Mouse (Mus musculus): ENCODE results near the gene Nt5c. TPM values are rescaled to one million over a fixed set of nuclear protein-coding genes. Genes with fewer than 3 reads are reported as not detected.
"Not testable (repeated sequence)": the region's sequence is repeated elsewhere in the genome, so short reads cannot be mapped to it uniquely, and the experiment has no call there.

Nt5c gene
- polyA plus RNA-seq, 1 experiment from 2014 or later, result 76.3 TPM

DNA sequence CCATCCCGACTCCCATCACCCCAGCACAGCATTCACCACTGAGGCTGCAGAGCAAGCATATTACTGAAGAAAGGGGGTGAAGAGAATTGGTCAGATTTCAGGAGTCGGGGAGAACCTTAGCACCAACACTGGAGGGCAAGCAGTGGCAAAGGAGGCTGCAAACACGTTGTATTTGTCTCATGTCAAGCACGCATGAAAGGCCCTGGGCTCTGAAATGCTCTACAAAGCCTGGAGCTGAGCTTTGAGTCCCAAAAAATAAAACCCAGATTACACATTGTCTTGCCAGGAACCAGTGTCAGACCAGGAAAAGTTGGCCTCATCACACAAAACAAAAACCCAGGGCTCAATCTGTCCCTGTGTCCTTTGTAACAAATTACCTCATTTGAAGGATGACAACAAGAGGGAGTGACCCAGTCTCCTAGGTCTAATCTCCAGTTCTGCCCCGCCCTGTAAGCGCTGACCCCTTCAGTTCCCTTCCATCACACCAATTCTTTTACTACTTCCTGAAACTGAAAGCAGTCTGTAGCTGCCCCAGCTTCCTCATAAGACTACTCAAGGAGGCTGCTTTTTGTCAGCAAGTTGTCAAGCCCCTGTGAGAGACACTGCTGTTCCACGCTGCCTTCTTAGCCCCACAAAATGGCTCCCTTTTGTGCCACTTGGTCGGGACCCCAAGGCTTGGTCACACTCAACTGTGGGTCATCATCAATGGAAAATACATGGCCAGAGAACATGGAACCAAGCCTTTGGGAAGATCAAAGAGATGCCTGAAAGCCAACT lies 20.9 kb upstream of the Nt5c start:
- 17% methylated on average over 8 of the region's 8 CpGs for WGBS
- no peak for ATAC-seq (ENCODE audit: low FRiP score, low TSS enrichment)
- H3K4me1 ChIP-seq (ENCODE audit: control insufficient read depth, insufficient read depth, low read length), result peaks cover 32% of the 10 kb centered on the region
- peak overlapping the region; percentile 69 for H3K4me2 ChIP-seq (replicated peaks; ENCODE audit: low read depth, low read length)
- H3K27ac ChIP-seq (ENCODE audit: low read depth, low read length), result no peak overlapping the region
- H3K36me3 ChIP-seq (ENCODE audit: control insufficient read depth, insufficient read depth, low read length), result no peaks in the 10 kb centered on the region
- no peaks in the 10 kb centered on the region for H3K9me3 ChIP-seq (ENCODE audit: control insufficient read depth, low read length)
- no peaks in the 10 kb centered on the region for H3K27me3 ChIP-seq (ENCODE audit: control insufficient read depth, insufficient read depth, low read length)
- peak overlapping the region; percentile 97 for H3K9ac ChIP-seq (ENCODE audit: low read depth, low read length)
- H3K4me3 ChIP-seq (ENCODE audit: low read length), result peak overlapping the region; percentile 100

DNA sequence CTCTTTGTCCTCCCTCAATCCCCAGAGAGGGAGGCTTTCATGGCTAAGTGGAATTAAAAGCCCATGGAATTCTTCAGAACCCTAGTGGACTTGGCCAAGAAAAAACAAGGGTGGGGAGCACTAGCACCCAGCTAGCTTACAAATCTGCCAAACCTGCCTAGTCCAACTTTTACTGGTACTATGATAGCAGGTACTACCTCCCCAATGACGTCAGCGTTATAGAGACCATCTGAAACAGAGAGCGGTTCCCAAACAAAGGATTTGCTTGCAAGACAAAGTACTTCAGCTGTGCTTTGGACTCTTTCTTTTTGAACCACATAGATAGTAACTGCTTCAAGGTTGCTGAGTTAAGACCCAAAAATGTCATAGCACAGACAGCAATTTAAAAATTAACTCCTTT lies 20.3 kb upstream of the Nt5c start:
- Histone ChIP-seq H3K4me1 (ENCODE audit: control insufficient read depth, insufficient read depth, low read length) (peaks cover 32% of the 10 kb centered on the region), H3K4me2 (replicated peaks; ENCODE audit: low read depth, low read length) (peak overlapping the region; percentile 69), H3K4me3 (ENCODE audit: low read length) (peak overlapping the region; percentile 100), H3K9ac (ENCODE audit: low read depth, low read length) (peak overlapping the region; percentile 97; the same call in 1 of the 2 replicates), H3K9me3 (ENCODE audit: control insufficient read depth, low read length) (no peaks in the 10 kb centered on the region), H3K27me3 (ENCODE audit: control insufficient read depth, insufficient read depth, low read length) (no peaks in the 10 kb centered on the region), H3K36me3 (ENCODE audit: control insufficient read depth, insufficient read depth, low read length) (0 out of 2 replicates have a peak, but pooled peaks cover 3% of the 10 kb centered on the region), H3K27ac (ENCODE audit: low read depth, low read length) (no peak overlapping the region; the same call in 1 of the 2 replicates)
- no peak for ATAC-seq (ENCODE audit: low FRiP score, low TSS enrichment)
- WGBS, result 49% methylated on average over 3 of the region's 3 CpGs

DNA sequence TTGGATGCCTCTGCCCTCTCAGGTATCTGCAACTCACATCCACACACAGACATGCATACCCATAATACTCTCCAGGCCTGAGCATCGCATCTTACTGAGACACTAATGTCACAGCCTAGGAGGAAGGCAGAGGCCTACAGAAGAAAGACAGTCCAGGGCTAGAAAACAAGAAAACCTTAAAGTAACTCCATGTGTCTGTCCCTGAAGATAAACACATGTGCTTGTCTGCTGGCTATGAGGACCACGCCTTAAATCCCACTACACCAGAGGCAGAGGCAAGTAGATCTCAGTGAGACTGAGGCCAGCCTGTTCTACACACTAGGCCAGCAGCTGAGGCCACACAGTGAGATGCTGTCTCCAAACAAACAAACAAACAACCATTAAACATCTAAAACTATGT lies 19.5 kb upstream of the Nt5c start:
- Histone ChIP-seq H3K27ac (ENCODE audit: low read depth, low read length) (no peak overlapping the region), H3K36me3 (ENCODE audit: control insufficient read depth, insufficient read depth, low read length) (0 out of 2 replicates have a peak, but pooled peaks cover 3% of the 10 kb centered on the region), H3K9me3 (ENCODE audit: control insufficient read depth, low read length) (no peaks in the 10 kb centered on the region), H3K4me1 (ENCODE audit: control insufficient read depth, insufficient read depth, low read length) (peaks cover 32% of the 10 kb centered on the region), H3K4me2 (replicated peaks; ENCODE audit: low read depth, low read length) (peak overlapping the region; percentile 69), H3K27me3 (ENCODE audit: control insufficient read depth, insufficient read depth, low read length) (no peaks in the 10 kb centered on the region), H3K9ac (ENCODE audit: low read depth, low read length) (0 out of 2 replicates have a peak overlapping the region, but pooled peaks have one; percentile 14), H3K4me3 (ENCODE audit: low read length) (peak overlapping the region; percentile 100)
- 73% methylated on average over 2 of the region's 2 CpGs for WGBS
- no peak for ATAC-seq (ENCODE audit: low FRiP score, low TSS enrichment)

DNA sequence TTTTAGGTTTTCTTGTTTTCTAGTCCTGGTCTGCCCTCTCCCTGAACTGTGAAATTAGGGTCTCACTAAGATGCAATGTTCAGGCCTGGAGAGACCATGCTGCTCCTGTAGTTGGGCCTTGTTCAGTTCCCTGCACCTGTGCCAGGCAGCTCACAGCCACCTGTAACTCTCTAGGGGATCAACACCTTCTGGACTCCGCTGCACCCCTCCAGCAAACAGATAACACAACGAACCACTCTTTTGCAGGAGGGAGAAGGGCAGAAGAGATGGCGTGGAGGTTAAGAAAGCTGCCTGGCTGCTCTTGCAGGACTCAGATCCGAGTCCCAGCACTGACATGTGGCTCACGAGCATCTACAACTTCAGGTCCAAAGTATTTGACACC lies 18.8 kb upstream of the Nt5c start:
- H3K9ac ChIP-seq (ENCODE audit: low read depth, low read length), result peak overlapping the region; percentile 7; the same call in 1 of the 2 replicates
- H3K27ac ChIP-seq (ENCODE audit: low read depth, low read length), result no peak overlapping the region

DNA sequence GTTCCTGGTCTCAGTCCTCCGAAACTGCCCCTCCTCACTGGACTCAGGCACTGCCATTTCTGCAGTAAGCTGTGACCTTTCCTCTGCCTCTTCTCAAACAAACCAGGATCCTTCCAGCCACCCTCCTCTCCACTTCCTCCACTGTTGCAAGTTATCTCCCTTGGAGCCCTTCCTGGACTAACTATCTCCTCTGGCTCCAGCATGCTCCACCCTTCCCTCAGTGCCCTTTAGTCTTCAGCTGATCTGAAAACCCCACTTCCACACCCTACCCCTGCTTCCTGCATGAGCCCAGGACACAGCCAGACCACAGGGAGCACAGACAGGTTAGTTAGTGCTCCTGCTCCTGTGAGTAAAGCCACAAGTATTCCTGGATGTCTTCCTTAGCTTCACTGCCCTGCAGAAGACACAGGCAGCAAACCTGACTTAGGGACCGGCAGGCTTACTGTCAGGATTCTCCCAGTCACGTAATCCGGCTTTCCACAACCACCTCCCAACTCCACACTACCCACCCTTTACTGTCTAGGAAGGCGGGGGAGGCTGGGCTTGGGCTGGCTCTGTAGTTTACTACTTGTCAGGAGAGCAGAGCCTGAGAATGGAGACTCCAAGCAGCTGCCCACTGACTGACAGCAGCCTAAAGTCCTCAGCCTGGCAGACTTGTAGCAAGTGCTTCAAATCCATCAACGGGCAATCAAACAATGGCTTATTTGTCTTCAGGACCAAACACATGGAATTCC lies 18.3 kb upstream of the Nt5c start:
- H3K27me3 ChIP-seq (ENCODE audit: control insufficient read depth, insufficient read depth, low read length), result no peaks in the 10 kb centered on the region
- no peak overlapping the region; the same call in 1 of the 2 replicates for H3K4me2 ChIP-seq (replicated peaks; ENCODE audit: low read depth, low read length)
- H3K4me1 ChIP-seq (ENCODE audit: control insufficient read depth, insufficient read depth, low read length), result peaks cover 32% of the 10 kb centered on the region
- no peak for ATAC-seq (ENCODE audit: low FRiP score, low TSS enrichment)
- H3K9me3 ChIP-seq (ENCODE audit: control insufficient read depth, low read length), result no peaks in the 10 kb centered on the region
- H3K9ac ChIP-seq (ENCODE audit: low read depth, low read length), result no peak overlapping the region; the same call in 1 of the 2 replicates
- H3K4me3 ChIP-seq (ENCODE audit: low read length), result no peak overlapping the region
- no peak overlapping the region for H3K27ac ChIP-seq (ENCODE audit: low read depth, low read length)
- H3K36me3 ChIP-seq (ENCODE audit: control insufficient read depth, insufficient read depth, low read length), result 0 out of 2 replicates have a peak, but pooled peaks cover 3% of the 10 kb centered on the region
- WGBS, result 29% methylated on average over 6 of the region's 6 CpGs

More for the DNA sequence above, 18.8 kb upstream of the Nt5c start:
- Histone ChIP-seq H3K4me1 (ENCODE audit: control insufficient read depth, insufficient read depth, low read length) (peaks cover 32% of the 10 kb centered on the region), H3K36me3 (ENCODE audit: control insufficient read depth, insufficient read depth, low read length) (0 out of 2 replicates have a peak, but pooled peaks cover 3% of the 10 kb centered on the region), H3K4me3 (ENCODE audit: low read length) (no peak overlapping the region), H3K27me3 (ENCODE audit: control insufficient read depth, insufficient read depth, low read length) (no peaks in the 10 kb centered on the region), H3K9me3 (ENCODE audit: control insufficient read depth, low read length) (no peaks in the 10 kb centered on the region), H3K4me2 (replicated peaks; ENCODE audit: low read depth, low read length) (peak overlapping the region; percentile 21; the same call in 1 of the 2 replicates)
- WGBS, result 60% methylated on average over 5 of the region's 5 CpGs
- no peak for ATAC-seq (ENCODE audit: low FRiP score, low TSS enrichment)

DNA sequence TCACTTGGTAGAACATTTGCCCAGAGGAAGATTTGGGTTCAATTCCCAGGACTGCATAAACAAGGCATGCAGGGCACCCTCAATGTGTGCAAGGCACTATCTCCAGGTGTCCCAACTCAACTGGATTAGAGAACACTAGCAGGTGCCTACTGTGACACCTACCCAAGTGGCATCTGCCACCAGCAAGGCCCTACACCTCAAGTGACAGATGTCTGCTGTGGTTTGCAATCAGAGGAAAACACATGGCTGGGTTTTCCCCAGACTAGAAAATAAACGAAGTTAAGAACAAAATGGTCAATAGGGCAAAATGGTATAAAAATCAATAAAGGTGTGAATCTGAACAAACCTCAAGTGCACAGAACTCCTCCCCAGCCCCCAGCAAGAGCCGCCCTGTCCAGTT lies 16.4 kb upstream of the Nt5c start:
- no peak overlapping the region for H3K4me2 ChIP-seq (replicated peaks; ENCODE audit: low read depth, low read length)
- no peak for ATAC-seq (ENCODE audit: low FRiP score, low TSS enrichment)
- H3K27me3 ChIP-seq (ENCODE audit: control insufficient read depth, insufficient read depth, low read length), result no peaks in the 10 kb centered on the region
- no peak overlapping the region for H3K4me3 ChIP-seq (ENCODE audit: low read length)
- H3K9me3 ChIP-seq (ENCODE audit: control insufficient read depth, low read length), result no peaks in the 10 kb centered on the region
- H3K36me3 ChIP-seq (ENCODE audit: control insufficient read depth, insufficient read depth, low read length), result peaks cover 8% of the 10 kb centered on the region; the same call in 1 of the 2 replicates
- H3K4me1 ChIP-seq (ENCODE audit: control insufficient read depth, insufficient read depth, low read length), result peaks cover 32% of the 10 kb centered on the region
- peak overlapping the region; percentile 19; the same call in 1 of the 2 replicates for H3K9ac ChIP-seq (ENCODE audit: low read depth, low read length)
- H3K27ac ChIP-seq (ENCODE audit: low read depth, low read length), result no peak overlapping the region
- 87% methylated on average over 2 of the region's 2 CpGs for WGBS

DNA sequence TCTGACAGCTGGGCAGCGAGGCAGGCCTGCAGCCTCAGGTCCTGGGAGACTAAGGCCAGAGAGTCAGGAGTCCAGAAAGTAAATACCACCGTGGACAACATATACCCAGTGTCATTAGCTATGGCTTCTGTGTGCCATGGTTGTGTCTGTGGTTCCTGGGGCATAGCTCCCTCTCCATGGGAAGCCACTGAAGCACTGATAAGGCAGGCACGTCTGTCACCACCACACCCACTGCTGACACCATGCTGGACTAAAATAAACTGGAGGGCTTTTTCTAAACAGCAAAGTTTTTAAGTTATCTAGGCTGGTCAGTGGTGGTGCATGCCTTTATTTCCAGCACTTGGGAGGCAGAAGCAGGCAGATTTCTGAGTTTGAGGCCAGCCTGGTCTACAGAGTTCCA lies 14.9 kb upstream of the Nt5c start:
- no peak for ATAC-seq (ENCODE audit: low FRiP score, low TSS enrichment)
- Histone ChIP-seq H3K4me3 (ENCODE audit: low read length) (no peak overlapping the region), H3K36me3 (ENCODE audit: control insufficient read depth, insufficient read depth, low read length) (peaks cover 22% of the 10 kb centered on the region; the same call in 1 of the 2 replicates), H3K4me2 (replicated peaks; ENCODE audit: low read depth, low read length) (no peak overlapping the region), H3K9ac (ENCODE audit: low read depth, low read length) (no peak overlapping the region), H3K9me3 (ENCODE audit: control insufficient read depth, low read length) (no peaks in the 10 kb centered on the region), H3K4me1 (ENCODE audit: control insufficient read depth, insufficient read depth, low read length) (peaks cover 18% of the 10 kb centered on the region), H3K27ac (ENCODE audit: low read depth, low read length) (no peak overlapping the region), H3K27me3 (ENCODE audit: control insufficient read depth, insufficient read depth, low read length) (no peaks in the 10 kb centered on the region)
- 75% methylated on average over 3 of the region's 3 CpGs for WGBS

DNA sequence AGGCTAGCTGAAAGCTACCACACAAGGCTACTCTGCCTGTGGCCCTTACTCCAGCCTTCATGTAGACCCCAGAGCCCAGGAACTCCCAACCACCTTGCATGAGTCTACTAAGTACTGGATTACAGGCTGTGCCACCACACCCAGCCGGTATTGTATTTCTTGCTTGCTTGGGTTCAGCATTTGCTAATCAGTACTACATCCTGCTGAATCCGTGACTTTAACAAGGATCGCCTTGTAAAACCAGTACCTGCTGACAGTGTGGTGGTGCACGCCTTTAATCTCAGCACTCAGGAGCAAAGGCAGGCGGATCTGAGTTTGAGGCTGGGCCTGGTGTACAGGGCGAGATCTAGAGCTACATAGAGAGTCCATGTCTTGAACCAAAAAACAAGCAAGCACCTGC lies 11.0 kb upstream of the Nt5c start:
- WGBS, result 94% methylated on average over 6 of the region's 6 CpGs
- H3K4me1 ChIP-seq (ENCODE audit: control insufficient read depth, insufficient read depth, low read length), result no peaks in the 10 kb centered on the region
- no peak overlapping the region for H3K27ac ChIP-seq (ENCODE audit: low read depth, low read length)
- H3K4me2 ChIP-seq (replicated peaks; ENCODE audit: low read depth, low read length), result no peak overlapping the region
- H3K9me3 ChIP-seq (ENCODE audit: control insufficient read depth, low read length), result no peaks in the 10 kb centered on the region
- H3K27me3 ChIP-seq (ENCODE audit: control insufficient read depth, insufficient read depth, low read length), result no peaks in the 10 kb centered on the region
- ATAC-seq (ENCODE audit: low FRiP score, low TSS enrichment), result no peak
- no peak overlapping the region for H3K9ac ChIP-seq (ENCODE audit: low read depth, low read length)
- H3K36me3 ChIP-seq (ENCODE audit: control insufficient read depth, insufficient read depth, low read length), result peaks cover 61% of the 10 kb centered on the region
- no peak overlapping the region for H3K4me3 ChIP-seq (ENCODE audit: low read length)

DNA sequence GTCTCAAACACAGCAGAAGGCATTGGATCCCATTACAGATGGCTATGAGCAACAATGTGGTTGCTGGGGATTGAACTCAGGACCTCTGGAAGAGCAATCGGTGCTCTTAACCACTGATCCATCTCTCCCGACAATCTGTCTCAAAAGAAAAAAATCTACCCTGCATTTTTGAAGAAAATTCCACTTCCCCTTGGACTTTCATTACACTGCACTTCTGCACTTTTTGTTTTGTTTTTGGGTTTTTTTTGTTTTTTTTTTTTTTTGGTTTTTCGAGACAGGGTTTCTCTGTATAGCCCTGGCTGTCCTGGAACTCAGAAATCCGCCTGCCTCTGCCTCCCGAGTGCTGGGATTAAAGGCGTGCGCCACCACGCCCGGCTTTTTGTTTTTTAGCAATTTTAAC lies 4.9 kb upstream of the Nt5c start:
- 86% methylated on average over 9 of the region's 9 CpGs for WGBS
- not testable (repeated sequence) for H3K4me1 ChIP-seq (ENCODE audit: control insufficient read depth, insufficient read depth, low read length); H3K9ac ChIP-seq (ENCODE audit: low read depth, low read length); ATAC-seq (ENCODE audit: low FRiP score, low TSS enrichment); H3K4me3 ChIP-seq (ENCODE audit: low read length); H3K27ac ChIP-seq (ENCODE audit: low read depth, low read length); H3K4me2 ChIP-seq (replicated peaks; ENCODE audit: low read depth, low read length); H3K9me3 ChIP-seq (ENCODE audit: control insufficient read depth, low read length); H3K27me3 ChIP-seq (ENCODE audit: control insufficient read depth, insufficient read depth, low read length)
- H3K36me3 ChIP-seq (ENCODE audit: control insufficient read depth, insufficient read depth, low read length), result peaks cover 48% of the 10 kb centered on the region

Measured in kidney, embryonic 14.5 days (tissue).